Mouse (Mus musculus) bone marrow, adult 2 months (tissue): ENCODE measurements around the gene Lztr1.

Experiments
- CTCF ChIP-seq: fragments of 200-500 bp; IDR thresholded peaks from 2 replicates; pipeline ENCODE4 v1.5.1; 2011; ENCODE audit warnings: low read length, control low read depth; ENCODE audit not compliant: control insufficient read depth, insufficient read depth
- POLR2A ChIP-seq: fragments of 200-500 bp; IDR thresholded peaks from 2 replicates; pipeline ENCODE4 v1.6.1; 2011; ENCODE audit warnings: low read depth, mild to moderate bottlenecking, control low read depth, low read length, borderline replicate concordance; ENCODE audit not compliant: control insufficient read depth

DNA sequence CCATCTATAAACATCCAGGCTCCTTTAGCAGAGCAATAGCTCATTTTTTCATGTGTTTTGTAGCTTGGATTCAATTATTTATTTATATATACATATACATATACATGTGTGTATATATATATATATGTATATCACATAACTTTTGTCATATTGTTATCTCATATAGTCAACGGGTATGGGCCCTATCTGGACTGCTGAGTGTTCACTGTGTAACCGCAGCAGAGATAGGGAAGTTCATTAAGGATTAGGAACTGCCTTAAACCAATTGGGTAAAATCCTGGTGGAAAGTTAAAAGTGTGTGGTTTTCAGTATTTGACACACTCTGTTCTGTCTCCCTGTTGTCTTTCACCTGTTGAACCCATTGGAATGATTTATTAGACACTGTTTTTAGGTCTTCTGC lies 27.0 kb upstream of the Lztr1 start:
- TF ChIP-seq CTCF, result no peak
- TF ChIP-seq POLR2A, result no peak
